Mouse (Mus musculus) limb, embryonic 15.5 days (tissue): ENCODE measurements around the gene Lhfpl3. TPM values are rescaled to one million over a fixed set of nuclear protein-coding genes. Genes with fewer than 3 reads are reported as not detected.

Experiments used
- ATAC-seq: fragments of 200-750 bp; cut with Nextera tagmentation; 2 replicates; pipeline ENCODE4 v1.8.0; 2017; ENCODE audit warnings: low read depth, moderate TSS enrichment; ENCODE audit not compliant: insufficient number of reproducible peaks, low FRiP score, low TSS enrichment
- H3K27ac ChIP-seq: fragments of 300-500 bp; sonication (generic); 2 replicates; pipeline ENCODE4 v1.5.1; 2015; ENCODE audit warnings: moderate library complexity, mild to moderate bottlenecking, inconsistent platforms
- H3K27me3 ChIP-seq: fragments of 300-500 bp; sonication (generic); 2 replicates; pipeline ENCODE4 v1.6.1; 2015; ENCODE audit warnings: inconsistent platforms
- H3K36me3 ChIP-seq: fragments of 300-500 bp; sonication (generic); 2 replicates; pipeline ENCODE4 v1.6.1; 2015; ENCODE audit warnings: inconsistent platforms
- H3K4me1 ChIP-seq: fragments of 300-500 bp; sonication (generic); 2 replicates; pipeline ENCODE4 v1.6.1; 2015; ENCODE audit warnings: inconsistent platforms
- H3K4me2 ChIP-seq: fragments of 300-500 bp; sonication (generic); 2 replicates; pipeline ENCODE4 v1.6.1; 2015; ENCODE audit warnings: mild to moderate bottlenecking, inconsistent platforms
- H3K4me3 ChIP-seq: fragments of 300-500 bp; sonication (generic); 2 replicates; pipeline ENCODE4 v1.5.1; 2015; ENCODE audit warnings: mild to moderate bottlenecking, inconsistent platforms
- H3K9ac ChIP-seq: fragments of 300-500 bp; sonication (generic); 2 replicates; pipeline ENCODE4 v1.6.1; 2015; ENCODE audit warnings: inconsistent platforms
- H3K9me3 ChIP-seq: fragments of 300-500 bp; sonication (generic); 2 replicates; pipeline ENCODE4 v1.6.1; 2016; ENCODE audit warnings: inconsistent platforms
- WGBS: fragments of 180-500 bp; shearing (Covaris S2); methylation state at CpG from one replicate; pipeline ENCODE4 v1.1.7; 2015; 5-methylcytosine and 5-hydroxymethylcytosine counted together
- polyA plus RNA-seq: library from polyadenylated mRNA; unstranded; fragments of >200 nt; fragmentation: Nextera tagmentation; extraction: Ambion mirVana; gene quantifications from 2 replicates; pipeline ENCODE4 v1.2.1, GENCODE M21; 2015

The Lhfpl3 gene
- polyA plus RNA-seq, 1 experiment from 2014 or later = 0.47 TPM

GRCm38 (mm10) chr5:22856480-22856879 is 110.6 kb downstream of the Lhfpl3 start:
- Histone ChIP-seq H3K4me3 (no peak overlapping the region), H3K9ac (no peak overlapping the region), H3K27ac (no peak overlapping the region), H3K27me3 (no peaks in the 10 kb centered on the region), H3K9me3 (no peaks in the 10 kb centered on the region), H3K36me3 (no peaks in the 10 kb centered on the region), H3K4me1 (no peaks in the 10 kb centered on the region), H3K4me2 (no peak overlapping the region)
- ATAC-seq = no peak
- WGBS = 79% methylated on average over 4 of the region's 4 CpGs

- Histone ChIP-seq H3K4me3 (no peak overlapping the region), H3K4me2 (no peak overlapping the region), H3K27ac (no peak overlapping the region), H3K9ac (no peak overlapping the region), H3K4me1 (no peaks in the 10 kb centered on the region), H3K9me3 (no peaks in the 10 kb centered on the region), H3K36me3 (no peaks in the 10 kb centered on the region), H3K27me3 (no peaks in the 10 kb centered on the region)
- 57% methylated on average over 1 of the region's 1 CpGs for WGBS
- no peak for ATAC-seq
Measured at GRCm38 (mm10) chr5:22861399-22861798, 115.5 kb downstream of the Lhfpl3 start.

GRCm38 (mm10) chr5:22869031-22869430 is 123.2 kb downstream of the Lhfpl3 start:
- whole genome bisulfite sequencing = 81% methylated on average over 5 of the region's 5 CpGs
- Histone ChIP-seq H3K27me3 (no peaks in the 10 kb centered on the region), H3K9ac (no peak overlapping the region), H3K4me3 (no peak overlapping the region), H3K27ac (no peak overlapping the region), H3K4me2 (no peak overlapping the region), H3K4me1 (0 out of 2 replicates have a peak, but pooled peaks cover 2% of the 10 kb centered on the region), H3K9me3 (no peaks in the 10 kb centered on the region), H3K36me3 (no peaks in the 10 kb centered on the region)
- ATAC-seq = no peak

GRCm38 (mm10) chr5:22872417-22872816 is 126.6 kb downstream of the Lhfpl3 start:
- Histone ChIP-seq H3K27ac (no peak overlapping the region), H3K27me3 (no peaks in the 10 kb centered on the region), H3K36me3 (no peaks in the 10 kb centered on the region), H3K4me3 (no peak overlapping the region), H3K4me2 (no peak overlapping the region), H3K4me1 (0 out of 2 replicates have a peak, but pooled peaks cover 2% of the 10 kb centered on the region), H3K9me3 (no peaks in the 10 kb centered on the region), H3K9ac (no peak overlapping the region)
- WGBS = 76% methylated on average over 1 of the region's 1 CpGs
- ATAC-seq = no peak

GRCm38 (mm10) chr5:22888345-22888744 is 142.5 kb downstream of the Lhfpl3 start:
- Histone ChIP-seq H3K4me3 (no peak overlapping the region), H3K9ac (no peak overlapping the region), H3K4me1 (no peaks in the 10 kb centered on the region), H3K9me3 (no peaks in the 10 kb centered on the region), H3K4me2 (no peak overlapping the region), H3K27ac (no peak overlapping the region), H3K36me3 (no peaks in the 10 kb centered on the region), H3K27me3 (no peaks in the 10 kb centered on the region)
- ATAC-seq = no peak
- WGBS = 67% methylated on average over 3 of the region's 3 CpGs

GRCm38 (mm10) chr5:22889481-22889880 is 143.6 kb downstream of the Lhfpl3 start:
- Histone ChIP-seq H3K4me3 (no peak overlapping the region), H3K36me3 (no peaks in the 10 kb centered on the region), H3K9ac (no peak overlapping the region), H3K4me1 (no peaks in the 10 kb centered on the region), H3K27me3 (no peaks in the 10 kb centered on the region), H3K9me3 (no peaks in the 10 kb centered on the region), H3K27ac (no peak overlapping the region), H3K4me2 (no peak overlapping the region)
- ATAC-seq = no peak
- 68% methylated on average over 4 of the region's 4 CpGs for WGBS

GRCm38 (mm10) chr5:22897228-22897627 is 151.4 kb downstream of the Lhfpl3 start:
- Histone ChIP-seq H3K4me2 (no peak overlapping the region), H3K4me1 (no peaks in the 10 kb centered on the region), H3K27ac (no peak overlapping the region), H3K36me3 (no peaks in the 10 kb centered on the region), H3K9ac (no peak overlapping the region), H3K4me3 (no peak overlapping the region), H3K9me3 (no peaks in the 10 kb centered on the region), H3K27me3 (no peaks in the 10 kb centered on the region)
- ATAC-seq = no peak
- 74% methylated on average over 3 of the region's 3 CpGs for WGBS

- Histone ChIP-seq H3K36me3 (no peaks in the 10 kb centered on the region), H3K27me3 (no peaks in the 10 kb centered on the region), H3K4me3 (no peak overlapping the region), H3K27ac (no peak overlapping the region), H3K9ac (no peak overlapping the region), H3K9me3 (no peaks in the 10 kb centered on the region), H3K4me2 (no peak overlapping the region), H3K4me1 (no peaks in the 10 kb centered on the region)
- 72% methylated on average over 7 of the region's 7 CpGs for WGBS
- no peak for ATAC-seq
Measured at GRCm38 (mm10) chr5:22897656-22898289, 151.9 kb downstream of the Lhfpl3 start.

- no peaks in the 10 kb centered on the region for H3K27me3 ChIP-seq
- H3K4me3 ChIP-seq = no peak overlapping the region
- no peak overlapping the region for H3K4me2 ChIP-seq
- no peak overlapping the region for H3K27ac ChIP-seq
- H3K4me1 ChIP-seq = no peaks in the 10 kb centered on the region
- no peaks in the 10 kb centered on the region for H3K36me3 ChIP-seq
- no peaks in the 10 kb centered on the region for H3K9me3 ChIP-seq
- 75% methylated on average over 2 of the region's 2 CpGs for WGBS
- no peak overlapping the region for H3K9ac ChIP-seq
- no peak for ATAC-seq
Measured at GRCm38 (mm10) chr5:22898593-22898992, 152.7 kb downstream of the Lhfpl3 start.

GRCm38 (mm10) chr5:22899913-22900312 is 154.1 kb downstream of the Lhfpl3 start:
- Histone ChIP-seq H3K36me3 (no peaks in the 10 kb centered on the region), H3K9ac (no peak overlapping the region), H3K9me3 (no peaks in the 10 kb centered on the region), H3K4me1 (no peaks in the 10 kb centered on the region), H3K27me3 (no peaks in the 10 kb centered on the region), H3K27ac (no peak overlapping the region), H3K4me2 (no peak overlapping the region), H3K4me3 (no peak overlapping the region)
- ATAC-seq = no peak

- H3K4me2 ChIP-seq = no peak overlapping the region
- no peak for ATAC-seq
- 86% methylated on average over 1 of the region's 1 CpGs for WGBS
Measured at GRCm38 (mm10) chr5:22917197-22917596, 171.3 kb downstream of the Lhfpl3 start.

GRCm38 (mm10) chr5:22926171-22926570 is 180.3 kb downstream of the Lhfpl3 start:
- no peak overlapping the region for H3K4me2 ChIP-seq
- H3K9me3 ChIP-seq = no peaks in the 10 kb centered on the region
- H3K27me3 ChIP-seq = no peaks in the 10 kb centered on the region
- H3K36me3 ChIP-seq = no peaks in the 10 kb centered on the region
- no peaks in the 10 kb centered on the region for H3K4me1 ChIP-seq
- no peak overlapping the region for H3K4me3 ChIP-seq
- H3K9ac ChIP-seq = no peak overlapping the region
- no peak overlapping the region for H3K27ac ChIP-seq
- ATAC-seq = no peak

More at GRCm38 (mm10) chr5:22917197-22917596, 171.3 kb downstream of the Lhfpl3 start:
- no peaks in the 10 kb centered on the region for H3K9me3 ChIP-seq
- H3K27ac ChIP-seq = no peak overlapping the region
- no peak overlapping the region for H3K9ac ChIP-seq
- no peaks in the 10 kb centered on the region for H3K36me3 ChIP-seq
- H3K27me3 ChIP-seq = no peaks in the 10 kb centered on the region
- no peaks in the 10 kb centered on the region for H3K4me1 ChIP-seq
- H3K4me3 ChIP-seq = no peak overlapping the region

GRCm38 (mm10) chr5:22928746-22929145 is 182.9 kb downstream of the Lhfpl3 start:
- Histone ChIP-seq H3K36me3 (no peaks in the 10 kb centered on the region), H3K4me1 (no peaks in the 10 kb centered on the region), H3K4me2 (no peak overlapping the region), H3K4me3 (no peak overlapping the region), H3K9me3 (no peaks in the 10 kb centered on the region), H3K27ac (no peak overlapping the region), H3K9ac (no peak overlapping the region), H3K27me3 (no peaks in the 10 kb centered on the region)
- WGBS = 27% methylated on average over 2 of the region's 2 CpGs
- no peak for ATAC-seq
